Mouse (Mus musculus) cortical plate, adult 2 months (tissue): ENCODE results near the gene Adamtsl4. TPM values are rescaled to one million over a fixed set of nuclear protein-coding genes. Genes with fewer than 3 reads are reported as not detected.

ENCODE experiments used
- H3K27ac ChIP-seq: fragments of 200-500 bp; 2 replicates; pipeline ENCODE4 v1.5.1; 2012; ENCODE audit warnings: low read length, control low read depth, inconsistent platforms; ENCODE audit not compliant: insufficient read depth
- H3K4me1 ChIP-seq: fragments of 200-500 bp; 2 replicates; pipeline ENCODE4 v1.6.1; 2011; ENCODE audit warnings: low read length; ENCODE audit not compliant: control insufficient read depth, insufficient read depth
- H3K4me3 ChIP-seq: fragments of 200-500 bp; 2 replicates; pipeline ENCODE4 v1.5.1; 2011; ENCODE audit warnings: mild to moderate bottlenecking, low read length, control low read depth; ENCODE audit not compliant: insufficient read depth
- CTCF ChIP-seq: fragments of 200-500 bp; IDR thresholded peaks from 2 replicates; pipeline ENCODE4 v1.5.1; 2011; ENCODE audit warnings: mild to moderate bottlenecking, control low read depth, low read length; ENCODE audit not compliant: insufficient read depth; ENCODE audit errors: extremely low read depth
- POLR2A ChIP-seq: fragments of 200-500 bp; IDR thresholded peaks from 2 replicates; pipeline ENCODE4 v1.6.1; 2011; ENCODE audit warnings: mild to moderate bottlenecking, low read length, control low read depth; ENCODE audit not compliant: insufficient read depth; ENCODE audit errors: extremely low read depth
- polyA plus RNA-seq: library from polyadenylated mRNA; depleted of rRNA; stranded (reverse); fragments of >200 nt; gene quantifications from 2 replicates; pipeline ENCODE4 v1.2.3, GENCODE M21; 2012

Gene Adamtsl4
- polyA plus RNA-seq, 1 experiment, result 6.0 TPM

GRCm38 (mm10) chr3:95703276-95703675 lies 15.6 kb upstream of the Adamtsl4 start:
- H3K4me1 ChIP-seq, result no peaks in the 10 kb centered on the region; the same call in 1 of the 2 replicates
- TF ChIP-seq CTCF (no peak), POLR2A (no peak)
- H3K27ac ChIP-seq, result no peak overlapping the region
- H3K4me3 ChIP-seq, result no peak overlapping the region

- H3K4me3 ChIP-seq, result no peak overlapping the region
- no peaks in the 10 kb centered on the region; the same call in 1 of the 2 replicates for H3K4me1 ChIP-seq
- 0 out of 2 replicates have a peak overlapping the region, but pooled peaks have one; percentile 1 for H3K27ac ChIP-seq
- TF ChIP-seq CTCF (0 out of 2 replicates have a peak, but pooled peaks have one; percentile 4), POLR2A (no peak)
These were observed 14.3 kb upstream of the Adamtsl4 start for GRCm38 (mm10) chr3:95701877-95702540.

- no peak for TF ChIP-seq POLR2A
- no peak for TF ChIP-seq CTCF
- H3K4me3 ChIP-seq, result no peak overlapping the region
- H3K4me1 ChIP-seq, result no peaks in the 10 kb centered on the region; the same call in 1 of the 2 replicates
- H3K27ac ChIP-seq, result 0 out of 2 replicates have a peak overlapping the region, but pooled peaks have one; percentile 34
These were observed 13.4 kb upstream of the Adamtsl4 start for GRCm38 (mm10) chr3:95701085-95701484.

- Histone ChIP-seq H3K27ac (no peak overlapping the region), H3K4me3 (no peak overlapping the region), H3K4me1 (no peaks in the 10 kb centered on the region; the same call in 1 of the 2 replicates)
- no peak for TF ChIP-seq POLR2A
- TF ChIP-seq CTCF, result no peak
These were observed 12.5 kb upstream of the Adamtsl4 start for GRCm38 (mm10) chr3:95700233-95700681.

- H3K4me1 ChIP-seq, result peaks cover 2% of the 10 kb centered on the region; the same call in 1 of the 2 replicates
- TF ChIP-seq POLR2A, result no peak
- TF ChIP-seq CTCF, result no peak
- H3K27ac ChIP-seq, result no peak overlapping the region
- no peak overlapping the region for H3K4me3 ChIP-seq
These were observed 10.6 kb upstream of the Adamtsl4 start for GRCm38 (mm10) chr3:95698286-95698685.

- H3K4me1 ChIP-seq, result peaks cover 2% of the 10 kb centered on the region; the same call in 1 of the 2 replicates
- H3K27ac ChIP-seq, result no peak overlapping the region
- no peak for TF ChIP-seq CTCF
- TF ChIP-seq POLR2A, result no peak
- no peak overlapping the region for H3K4me3 ChIP-seq
These were observed 8.6 kb upstream of the Adamtsl4 start for GRCm38 (mm10) chr3:95696360-95696759.

- no peak overlapping the region for H3K4me3 ChIP-seq
- peaks cover 2% of the 10 kb centered on the region; the same call in 1 of the 2 replicates for H3K4me1 ChIP-seq
- TF ChIP-seq POLR2A (no peak), CTCF (no peak)
- no peak overlapping the region for H3K27ac ChIP-seq
These were observed 8.1 kb upstream of the Adamtsl4 start for GRCm38 (mm10) chr3:95695796-95696195.

GRCm38 (mm10) chr3:95694808-95695703 lies 7.3 kb upstream of the Adamtsl4 start:
- TF ChIP-seq POLR2A (no peak), CTCF (no peak)
- Histone ChIP-seq H3K4me3 (no peak overlapping the region), H3K4me1 (peaks cover 2% of the 10 kb centered on the region; the same call in 1 of the 2 replicates), H3K27ac (no peak overlapping the region)

- Histone ChIP-seq H3K4me3 (no peak overlapping the region), H3K4me1 (peaks cover 2% of the 10 kb centered on the region; the same call in 1 of the 2 replicates), H3K27ac (no peak overlapping the region)
- no peak for TF ChIP-seq POLR2A
- no peak for TF ChIP-seq CTCF
These were observed 6.4 kb upstream of the Adamtsl4 start for GRCm38 (mm10) chr3:95693821-95694807.
